Mouse (Mus musculus) spleen, postnatal 14 days (tissue): ENCODE data around the gene Macc1.

Experiments
- DNase-seq, 2 experiments: peaks; one replicate each; pipeline ENCODE4 v3.0.0; 2021 to 2022; ENCODE audit warnings: low spot score in 2 of 2

Macc1 gene

GRCm38 (mm10) chr12:119483922-119484631 is 170.0 kb downstream of the Macc1 start:
- DNase-seq, result no peak

- no peak for DNase-seq
These were observed 197.1 kb downstream of the Macc1 start for GRCm38 (mm10) chr12:119511145-119511544.
